Mouse (Mus musculus) liver, adult 2 months (tissue): ENCODE data around the gene Galntl6.

ENCODE experiments used
- CTCF ChIP-seq: fragments of 200-500 bp; IDR thresholded peaks from 2 replicates; pipeline ENCODE4 v1.5.1; 2011; ENCODE audit warnings: low read depth, low read length, control low read depth
- POLR2A ChIP-seq: fragments of 200-500 bp; IDR thresholded peaks from 2 replicates; pipeline ENCODE4 v1.6.1; 2011; ENCODE audit warnings: low read length, control low read depth; ENCODE audit not compliant: insufficient read depth; ENCODE audit errors: extremely low read depth

DNA sequence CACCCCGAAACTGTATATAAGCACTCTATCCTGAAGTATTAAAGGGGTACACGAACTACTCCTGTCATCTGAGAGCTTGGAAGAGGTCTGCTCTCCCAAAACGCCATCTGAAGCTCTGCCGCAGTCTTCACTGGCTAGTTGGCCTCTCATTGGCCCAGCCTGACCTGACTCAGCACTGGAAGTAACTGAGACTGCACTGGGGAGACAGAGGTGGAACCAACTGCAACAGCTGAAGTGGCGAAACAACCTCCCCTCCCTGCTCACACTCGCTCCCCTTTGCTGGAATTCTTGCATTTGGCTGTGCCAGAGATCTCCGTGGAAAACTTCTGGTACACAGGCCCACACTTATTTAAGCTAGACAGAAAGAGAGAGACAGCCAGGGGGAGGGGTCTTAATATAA is 1089.3 kb downstream of the Galntl6 start:
- TF ChIP-seq CTCF, result no peak
- no peak for TF ChIP-seq POLR2A
